Mouse (Mus musculus) ovary, postnatal 36 days (tissue): ENCODE measurements at regions not wholly inside any gene's neighbourhood (a gene's known extent, or its start where the extent isn't known, plus 50 kb on each side); places are given as distances from the start of the nearest gene placed in this dataset.
"Not testable (repeated sequence)": the region's sequence is repeated elsewhere in the genome, so short reads cannot be mapped to it uniquely, and the experiment has no call there.

Experiments used
- DNase-seq: peaks from one replicate; pipeline ENCODE4 v3.0.0; 2022; ENCODE audit warnings: low spot score, mixed read lengths

GRCm38 (mm10) chr7:95955119-95955518 is 215.9 kb upstream of the Tenm4 start:
- no peak for DNase-seq

GRCm38 (mm10) chr7:95959068-95959467 is 212.0 kb upstream of the Tenm4 start:
- no peak for DNase-seq

- no peak for DNase-seq
Measured at GRCm38 (mm10) chr7:95971863-95972262, 199.2 kb upstream of the Tenm4 start.

GRCm38 (mm10) chr7:95974085-95974484 is 197.0 kb upstream of the Tenm4 start:
- no peak for DNase-seq

- no peak for DNase-seq
Measured at GRCm38 (mm10) chr7:95991250-95992032, 179.6 kb upstream of the Tenm4 start.

GRCm38 (mm10) chr7:95992033-95992516 is 179.0 kb upstream of the Tenm4 start:
- no peak for DNase-seq

GRCm38 (mm10) chr7:95992521-95992920 is 178.5 kb upstream of the Tenm4 start:
- DNase-seq, result no peak

- DNase-seq, result no peak
Measured at GRCm38 (mm10) chr7:95997190-95997589, 173.9 kb upstream of the Tenm4 start.

- no peak for DNase-seq
Measured at GRCm38 (mm10) chr7:95999189-95999588, 171.9 kb upstream of the Tenm4 start.

GRCm38 (mm10) chr7:96002401-96002800 is 168.6 kb upstream of the Tenm4 start:
- DNase-seq, result no peak

GRCm38 (mm10) chr7:96006299-96006698 is 164.7 kb upstream of the Tenm4 start:
- DNase-seq, result no peak

GRCm38 (mm10) chr7:96013008-96013407 is 158.0 kb upstream of the Tenm4 start:
- no peak for DNase-seq

GRCm38 (mm10) chr7:96017112-96017884 is 153.7 kb upstream of the Tenm4 start:
- no peak for DNase-seq

GRCm38 (mm10) chr7:96024048-96024447 is 147.0 kb upstream of the Tenm4 start:
- no peak for DNase-seq

- no peak for DNase-seq
Measured at GRCm38 (mm10) chr7:96026781-96027418, 144.1 kb upstream of the Tenm4 start.

- no peak for DNase-seq
Measured at GRCm38 (mm10) chr7:96033636-96034035, 137.4 kb upstream of the Tenm4 start.

GRCm38 (mm10) chr7:96035456-96035855 is 135.6 kb upstream of the Tenm4 start:
- DNase-seq, result no peak

- no peak for DNase-seq
Measured at GRCm38 (mm10) chr7:96039628-96040027, 131.4 kb upstream of the Tenm4 start.

GRCm38 (mm10) chr7:96041806-96042205 is 129.2 kb upstream of the Tenm4 start:
- no peak for DNase-seq

GRCm38 (mm10) chr7:96051631-96052030 is 119.4 kb upstream of the Tenm4 start:
- no peak for DNase-seq

- not testable (repeated sequence) for DNase-seq
Measured at GRCm38 (mm10) chr7:96061599-96061998, 109.4 kb upstream of the Tenm4 start.

- no peak for DNase-seq
Measured at GRCm38 (mm10) chr7:96078511-96078910, 92.5 kb upstream of the Tenm4 start.

- DNase-seq, result no peak
Measured at GRCm38 (mm10) chr7:96081676-96082075, 89.4 kb upstream of the Tenm4 start.
